ENCODE assay signal across 30 mouse cellular contexts in the genomic region with DNA sequence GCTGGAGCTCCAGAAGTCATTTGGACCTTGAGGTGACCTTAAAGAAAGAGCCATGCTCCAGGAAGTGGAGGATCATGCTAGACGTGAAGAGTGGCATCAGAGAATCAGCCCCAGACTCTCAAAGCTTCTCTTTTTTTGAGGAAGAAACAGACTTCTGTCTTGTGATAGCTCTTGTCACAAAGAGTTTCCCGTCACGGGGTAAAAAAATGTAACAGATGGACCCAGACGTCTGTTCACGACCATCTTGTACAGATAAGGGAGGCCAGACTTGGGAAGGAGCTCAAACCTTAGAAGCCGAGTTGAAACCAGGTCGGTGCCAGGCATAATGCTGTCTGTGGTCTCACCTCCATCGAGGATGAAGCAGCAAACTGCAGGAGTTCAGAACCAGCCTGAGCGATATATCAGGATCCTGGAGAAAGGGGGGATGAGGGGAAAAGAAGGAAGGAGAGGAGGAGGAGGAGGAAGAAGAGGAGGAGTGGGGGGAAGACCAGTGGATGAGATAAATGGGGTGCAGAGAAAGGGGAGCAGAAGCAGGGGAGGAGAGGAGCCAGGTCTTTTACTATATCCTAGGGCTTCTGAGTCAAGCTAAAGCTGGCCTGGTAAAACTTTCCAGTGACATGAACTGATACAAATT. TPM values are rescaled to one million over a fixed set of nuclear protein-coding genes. Genes with fewer than 3 reads are reported as not detected.
A peak's percentile ranks its signal among the peaks of the same experiment; 100 is the strongest.
DNase-seq lines count a peak whose midpoint lies in the region; ATAC-seq lines count a peak whose summit lies in the region.
"Had no signal": no experiment of that assay in that cellular context is flagged by ENCODE, and none has a peak within 500 bp of the region (broad histone marks: within the 10 kb centered on the region; RNA-seq: fewer than 3 reads in every experiment).

No protein-coding gene starts in this region.

- H3K9me3 ChIP-seq in liver, embryonic 11.5 days (ENCODE audit: control insufficient read depth, low read length), result no peaks in the 10 kb centered on the region
- H3K9me3 ChIP-seq in liver, embryonic 12.5 days (replicated peaks), result no peaks in the 10 kb centered on the region
- H3K9me3 ChIP-seq: embryonic facial prominence, embryonic 13.5 days; forebrain, embryonic 15.5 days; heart, embryonic 12.5 days; limb, embryonic 10.5 days; midbrain, embryonic 13.5 days; stomach, embryonic 15.5 days had no signal

- WGBS in liver, embryonic 11.5 days, result 26% methylated on average over 9 of the region's 9 CpGs
- 18% methylated on average over 9 of the region's 9 CpGs for WGBS in liver, embryonic 12.5 days (ENCODE audit: insufficient replicate concordance)

- H3K27ac ChIP-seq in liver, embryonic 11.5 days (ENCODE audit: low read depth, low read length), result no peak overlapping the region
- H3K27ac ChIP-seq in liver, embryonic 12.5 days, result no peak overlapping the region
- H3K27ac ChIP-seq: embryonic facial prominence, embryonic 13.5 days; forebrain, embryonic 15.5 days; hindbrain, postnatal 0 days; limb, embryonic 10.5 days; midbrain, embryonic 13.5 days; stomach, embryonic 15.5 days had no signal

- ATAC-seq in liver, embryonic 11.5 days (replicated peaks; ENCODE audit: low FRiP score), result 0 out of 2 replicates have a peak, but pooled peaks have one; percentile 23
- ATAC-seq in liver, embryonic 12.5 days, result peak; percentile 42; the same call in 1 of the 2 replicates
- ATAC-seq: forebrain, embryonic 15.5 days; hindbrain, postnatal 0 days; intestine, embryonic 16.5 days; midbrain, embryonic 13.5 days had no signal

- no peak overlapping the region for H3K4me3 ChIP-seq in liver, embryonic 11.5 days (ENCODE audit: low read depth, low read length)
- H3K4me3 ChIP-seq in liver, embryonic 12.5 days, result no peak overlapping the region
- H3K4me3 ChIP-seq: embryonic facial prominence, embryonic 13.5 days; erythroblast, embryonic 14.5 days; forebrain, embryonic 15.5 days; heart, embryonic 12.5 days; limb, embryonic 10.5 days; midbrain, embryonic 13.5 days; stomach, embryonic 15.5 days had no signal

- no peak for DNase-seq in liver, embryonic 11.5 days (ENCODE audit: low spot score)
- DNase-seq in liver (no peak), MEL-GATA-1-ER (ENCODE audit: extremely low read depth, low read depth) (peak; percentile 94)
- peak; percentile 73 for DNase-seq in splenic B cell, adult 2 months (ENCODE audit: low read depth, low spot score)
- DNase-seq in ovary, adult 18-20 months (ENCODE audit: low spot score), result no peak
- DNase-seq in adrenal gland, adult 18-20 months (ENCODE audit: low spot score in 2 of 2), result no peak
- DNase-seq: adrenal gland, postnatal 36 days; cerebellum, adult 11-12 months; cerebellum, postnatal 10 days; gastrocnemius, postnatal 10 days; heart, postnatal 14 days; kidney, postnatal 25 days; lung, embryonic 14.5 days; retina, postnatal 1 day; right cerebral cortex, postnatal 25 days; spleen, adult 18-20 months; thymus, adult 18-20 months had no signal

- no peaks in the 10 kb centered on the region for H3K27me3 ChIP-seq in liver, embryonic 11.5 days (replicated peaks; ENCODE audit: control insufficient read depth, insufficient read depth, low read length)
- H3K27me3 ChIP-seq in liver, embryonic 12.5 days (replicated peaks), result peaks cover 19% of the 10 kb centered on the region; the same call in 1 of the 2 replicates
- H3K27me3 ChIP-seq in splenic B cell, adult 2 months (ENCODE audit: control insufficient read depth, insufficient read depth, low read length, poor library complexity, severe bottlenecking), result no peaks in the 10 kb centered on the region
- H3K27me3 ChIP-seq: embryonic facial prominence, embryonic 13.5 days; forebrain, embryonic 15.5 days; heart, embryonic 12.5 days; midbrain, embryonic 13.5 days; stomach, embryonic 15.5 days had no signal

- H3K9ac ChIP-seq in liver, embryonic 11.5 days (ENCODE audit: low read depth, low read length), result no peak overlapping the region
- H3K9ac ChIP-seq in liver, embryonic 12.5 days, result no peak overlapping the region
- H3K9ac ChIP-seq: embryonic facial prominence, embryonic 13.5 days; forebrain, embryonic 15.5 days; heart, embryonic 12.5 days; lung, embryonic 14.5 days; midbrain, embryonic 13.5 days; stomach, embryonic 15.5 days had no signal

- H3K4me2 ChIP-seq in liver, embryonic 11.5 days, result no peak overlapping the region
- H3K4me2 ChIP-seq in liver, embryonic 12.5 days, result 0 out of 2 replicates have a peak overlapping the region, but pooled peaks have one; percentile 19
- H3K4me2 ChIP-seq: embryonic facial prominence, embryonic 13.5 days; forebrain, embryonic 15.5 days; heart, embryonic 12.5 days; lung, embryonic 14.5 days; midbrain, embryonic 13.5 days; stomach, embryonic 15.5 days had no signal

- H3K4me1 ChIP-seq in liver, embryonic 11.5 days (replicated peaks; ENCODE audit: control insufficient read depth, insufficient read depth, low read length), result no peaks in the 10 kb centered on the region
- H3K4me1 ChIP-seq in liver, embryonic 12.5 days, result peaks cover 19% of the 10 kb centered on the region
- H3K4me1 ChIP-seq: limb, embryonic 10.5 days; stomach, embryonic 15.5 days had no signal

- H3K36me3 ChIP-seq in liver, embryonic 11.5 days (ENCODE audit: control insufficient read depth, insufficient read depth, low read length), result no peaks in the 10 kb centered on the region
- H3K36me3 ChIP-seq in liver, embryonic 12.5 days, result no peaks in the 10 kb centered on the region
- no peaks in the 10 kb centered on the region for H3K36me3 ChIP-seq in splenic B cell, adult 2 months (ENCODE audit: control insufficient read depth, insufficient read depth, low read length, poor library complexity, severe bottlenecking)
- H3K36me3 ChIP-seq: embryonic facial prominence, embryonic 13.5 days; forebrain, embryonic 15.5 days; heart, embryonic 12.5 days; limb, embryonic 10.5 days; midbrain, embryonic 13.5 days; stomach, embryonic 15.5 days had no signal

RNA-seq across cellular contexts. Expression of gene Atxn7l1, which starts 21.8 kb away (rescaled TPM):
- 28.5 and 28.9 TPM in 2 replicates for polyA plus RNA-seq in liver, embryonic 11.5 days (2014; fragmentation: Nextera tagmentation; extraction: Ambion mirVana)
- 16.9 and 17.1 TPM in 2 replicates for polyA plus RNA-seq in liver, embryonic 12.5 days (2016; fragmentation: Nextera tagmentation; extraction: Ambion mirVana)
- 10 to 100 TPM; 25.4 to 26.8 TPM for total RNA-seq in adrenal gland, adult 18-20 months (2021)

RNA-seq across cellular contexts. Expression of gene Cdhr3, which starts 33.0 kb away (rescaled TPM):
- not detected in 2 replicates for polyA plus RNA-seq in liver, embryonic 11.5 days (2014; fragmentation: Nextera tagmentation; extraction: Ambion mirVana)
- polyA plus RNA-seq in liver, embryonic 12.5 days (2016; fragmentation: Nextera tagmentation; extraction: Ambion mirVana), result not detected in 2 replicates
- not detected for total RNA-seq in adrenal gland, adult 18-20 months (2021)
- total RNA-seq: liver, adult 2 months had no signal
- polyA plus RNA-seq: C2C12; embryonic facial prominence, embryonic 13.5 days; erythroblast, embryonic 14.5 days; kidney, embryonic 14.5 days; limb, embryonic 10.5 days; liver, adult 2 months; lung, embryonic 14.5 days; midbrain, embryonic 13.5 days had no signal

Comparison
In these comparisons a context has a peak if more than half of its experiments do, and no peak if none do; other contexts are left out.
1. DNase-seq: peak in MEL-GATA-1-ER (single experiment) and splenic B cell, adult 2 months (single experiment); none in liver, embryonic 11.5 days (single experiment), liver (single experiment), ovary, adult 18-20 months (single experiment) and adrenal gland, adult 18-20 months (0 of 2).